Mouse (Mus musculus) CH12.LX (cell line): ENCODE results near the gene S100a6. TPM values are rescaled to one million over a fixed set of nuclear protein-coding genes. Genes with fewer than 3 reads are reported as not detected.

Experiments used
- DNase-seq: peaks from one replicate; pipeline ENCODE4 v3.0.0-alpha.2; 2013; ENCODE audit errors: extremely low read depth
- H3K27ac ChIP-seq: 2 replicates; pipeline ENCODE4 v1.5.1; 2012; ENCODE audit warnings: low read depth, mild to moderate bottlenecking, control low read depth, moderate library complexity; ENCODE audit not compliant: insufficient read depth
- H3K27me3 ChIP-seq: replicated peaks from 2 replicates; pipeline ENCODE3; 2012; ENCODE audit warnings: inconsistent platforms
- H3K36me3 ChIP-seq, 2 experiments: replicated peaks in 1 of 2; 2 replicates each; pipeline versions ENCODE3 to v1.6.1; 2012; ENCODE audit warnings: inconsistent platforms in 1 of 2, low read length in 1 of 2, mild to moderate bottlenecking in 1 of 2, mixed read lengths in 1 of 2, moderate library complexity in 1 of 2; ENCODE audit not compliant: control insufficient read depth in 1 of 2, insufficient read depth in 1 of 2
- H3K4me1 ChIP-seq, 2 experiments: 2 replicates each; pipeline ENCODE4 v1.6.1; 2012; ENCODE audit warnings: inconsistent platforms in 1 of 2, moderate library complexity in 1 of 2; ENCODE audit not compliant: insufficient read depth in 2 of 2, control insufficient read depth in 1 of 2
- H3K4me2 ChIP-seq: 2 replicates; pipeline ENCODE4 v1.6.1; 2012; ENCODE audit warnings: low read depth, mild to moderate bottlenecking, control low read depth; ENCODE audit not compliant: poor library complexity, insufficient read depth, severe bottlenecking
- H3K4me3 ChIP-seq, 3 experiments: fragments of 150-350 bp in 1 of 3; sonication (generic) in 1 of 3; replicated peaks in 1 of 3; 2 replicates each; pipeline versions ENCODE3 to v1.5.1; 2011 to 2012; ENCODE audit warnings: low read depth in 2 of 3, low read length in 2 of 3, mild to moderate bottlenecking in 2 of 3, moderate library complexity in 2 of 3, control low read depth in 1 of 3, improper control_type of control experiment in 1 of 3, inconsistent platforms in 1 of 3, mixed read lengths in 1 of 3; ENCODE audit not compliant: poor library complexity in 1 of 3
- H3K79me2 ChIP-seq: replicated peaks from 2 replicates; pipeline ENCODE4 v1.6.1; 2012; ENCODE audit warnings: mild to moderate bottlenecking, moderate library complexity; ENCODE audit not compliant: control insufficient read depth, poor library complexity, insufficient read depth, severe bottlenecking; ENCODE audit errors: extremely low read depth
- H3K9ac ChIP-seq: 2 replicates; pipeline ENCODE4 v1.6.1; 2012; ENCODE audit warnings: low read depth, mild to moderate bottlenecking, control low read depth, moderate library complexity; ENCODE audit not compliant: insufficient read depth
- H3K9me3 ChIP-seq: replicated peaks from 2 replicates; pipeline ENCODE3; 2012; ENCODE audit warnings: low read length, inconsistent platforms, mixed read lengths
- CHD1 ChIP-seq: IDR thresholded peaks from 2 replicates; pipeline ENCODE4 v1.6.1; 2012; ENCODE audit warnings: low read depth, low read length, improper control_type of control experiment, inconsistent platforms
- CTCF ChIP-seq, 2 experiments: IDR thresholded peaks in 1 of 2; conservative IDR thresholded peaks in 1 of 2; 2 replicates each; pipeline ENCODE4 v1.5.1; 2011 to 2012; ENCODE audit warnings: low read depth in 2 of 2, low read length in 2 of 2, improper control_type of control experiment in 1 of 2, inconsistent platforms in 1 of 2, mild to moderate bottlenecking in 1 of 2, moderate library complexity in 1 of 2
- E2F4 ChIP-seq: IDR thresholded peaks from 2 replicates; pipeline ENCODE4 v1.6.1; 2011; ENCODE audit warnings: low read depth, low read length, improper control_type of control experiment; ENCODE audit not compliant: insufficient replicate concordance
- ELF1 ChIP-seq: IDR thresholded peaks from 2 replicates; pipeline ENCODE4 v1.6.1; 2014; ENCODE audit warnings: low read depth, mild to moderate bottlenecking, inconsistent platforms, low read length, improper control_type of control experiment
- ETS1 ChIP-seq: conservative IDR thresholded peaks from 2 replicates; pipeline ENCODE4 v1.6.1; 2012; ENCODE audit warnings: low read depth, mild to moderate bottlenecking, inconsistent platforms, low read length, improper control_type of control experiment, moderate library complexity
- HCFC1 ChIP-seq: IDR thresholded peaks from 2 replicates; pipeline ENCODE4 v1.6.1; 2012; ENCODE audit warnings: low read depth, mild to moderate bottlenecking, inconsistent platforms, low read length, improper control_type of control experiment
- IRF4 ChIP-seq: IDR thresholded peaks from 2 replicates; pipeline ENCODE4 v1.6.1; 2014; ENCODE audit warnings: low read depth, mild to moderate bottlenecking, inconsistent platforms, low read length, improper control_type of control experiment
- JUND ChIP-seq: conservative IDR thresholded peaks from 2 replicates; pipeline ENCODE4 v1.6.1; 2011; ENCODE audit warnings: low read depth, low read length, improper control_type of control experiment
- KAT2A ChIP-seq: IDR thresholded peaks from 2 replicates; pipeline ENCODE4 v1.6.1; 2012; ENCODE audit warnings: low read length, improper control_type of control experiment, inconsistent platforms; ENCODE audit not compliant: insufficient replicate concordance
- MAFK ChIP-seq: IDR thresholded peaks from 2 replicates; pipeline ENCODE4 v1.6.1; 2011; ENCODE audit warnings: low read length, improper control_type of control experiment; ENCODE audit not compliant: insufficient replicate concordance
- MAZ ChIP-seq: IDR thresholded peaks from 2 replicates; pipeline ENCODE4 v1.6.1; 2012; ENCODE audit warnings: low read depth, mild to moderate bottlenecking, inconsistent platforms, low read length, improper control_type of control experiment, moderate library complexity
- MXI1 ChIP-seq: IDR thresholded peaks from 2 replicates; pipeline ENCODE4 v1.6.1; 2011; ENCODE audit warnings: mild to moderate bottlenecking, low read depth, low read length, improper control_type of control experiment
- MYC ChIP-seq: IDR thresholded peaks from 2 replicates; pipeline ENCODE4 v1.6.1; 2011; ENCODE audit warnings: low read depth, mild to moderate bottlenecking, improper control_type of control experiment, low read length
- NELFE ChIP-seq: IDR thresholded peaks from 2 replicates; pipeline ENCODE4 v1.6.1; 2011; ENCODE audit warnings: low read depth, low read length, improper control_type of control experiment
- NRF1 ChIP-seq: IDR thresholded peaks from 2 replicates; pipeline ENCODE4 v1.6.1; 2014; ENCODE audit warnings: low read depth, mild to moderate bottlenecking, inconsistent platforms, low read length, improper control_type of control experiment, moderate library complexity
- PAX5 ChIP-seq: IDR thresholded peaks from 2 replicates; pipeline ENCODE4 v1.6.1; 2012; ENCODE audit warnings: low read length, inconsistent platforms, mixed read lengths
- POLR2AphosphoS2 ChIP-seq: IDR thresholded peaks from 2 replicates; pipeline ENCODE4 v1.6.1; 2011; ENCODE audit warnings: low read depth, low read length, improper control_type of control experiment
- RAD21 ChIP-seq: IDR thresholded peaks from 2 replicates; pipeline ENCODE4 v1.6.1; 2011; ENCODE audit warnings: low read depth, mild to moderate bottlenecking, low read length, improper control_type of control experiment, moderate library complexity
- RCOR1 ChIP-seq: conservative IDR thresholded peaks from 2 replicates; pipeline ENCODE4 v1.6.1; 2012; ENCODE audit warnings: low read depth, mild to moderate bottlenecking, inconsistent platforms, low read length, improper control_type of control experiment
- SIN3A ChIP-seq: IDR thresholded peaks from 2 replicates; pipeline ENCODE4 v1.6.1; 2012; ENCODE audit warnings: low read length, improper control_type of control experiment, inconsistent platforms
- SMC3 ChIP-seq: IDR thresholded peaks from 2 replicates; pipeline ENCODE4 v1.6.1; 2011; ENCODE audit warnings: low read depth, low read length, improper control_type of control experiment
- TBP ChIP-seq: conservative IDR thresholded peaks from 2 replicates; pipeline ENCODE4 v1.6.1; 2011; ENCODE audit warnings: low read depth, low read length, improper control_type of control experiment
- TCF12 ChIP-seq: IDR thresholded peaks from 2 replicates; pipeline ENCODE4 v1.6.1; 2014; ENCODE audit warnings: low read depth, mild to moderate bottlenecking, inconsistent platforms, low read length, improper control_type of control experiment
- USF1 ChIP-seq: IDR thresholded peaks from 2 replicates; pipeline ENCODE4 v1.6.1; 2014; ENCODE audit warnings: low read depth, mild to moderate bottlenecking, inconsistent platforms, low read length, improper control_type of control experiment
- ZKSCAN1 ChIP-seq: IDR thresholded peaks from 2 replicates; pipeline ENCODE4 v1.6.1; 2012; ENCODE audit warnings: low read depth, inconsistent platforms, low read length, improper control_type of control experiment, borderline replicate concordance
- dilution Hi-C: fragments of 300-500 bp; cut with MboI; formaldehyde crosslinking; loops from 2 replicates; pipeline ENCODE4 v1.14.3; 2020; ENCODE audit warnings: low sequenced_read_pairs; ENCODE audit not compliant: extremely low pct_unique_long_range_greater_than_20kb, extremely low pct_ligation_motif_present
- in situ Hi-C: fragments of 300-500 bp; cut with MboI; formaldehyde crosslinking; loops from 3 replicates; pipeline ENCODE4 v1.14.3; 2019; ENCODE audit warnings: low sequenced_read_pairs, low pct_ligation_motif_present, low pct_unique_long_range_greater_than_20kb, mixed read lengths
- polyA plus RNA-seq: library from polyadenylated mRNA; unstranded; fragments of >175 nt; gene quantifications from 2 replicates; pipeline ENCODE4 v1.2.1, GENCODE M21; 2012; ENCODE audit warnings: low read depth; ENCODE audit not compliant: insufficient read length
- total RNA-seq, 2 experiments: library from RNA; depleted of rRNA; stranded (reverse); fragments of 300-350 nt in 1 of 2; fragments of >200 nt in 1 of 2; gene quantifications; 2 replicates each; pipeline ENCODE4 v1.2.3; 2012 to 2014

Gene S100a6
- total and polyA plus RNA-seq, 3 experiments: not detected

- in situ Hi-C loops: no loop called here
- H3K9ac ChIP-seq: no peak overlapping the region
- peaks cover 2% of the 10 kb centered on the region for H3K27me3 ChIP-seq
- no peaks in the 10 kb centered on the region for H3K79me2 ChIP-seq
- no peak overlapping the region for H3K4me2 ChIP-seq
- no peaks in the 10 kb centered on the region for H3K9me3 ChIP-seq
- no peak for DNase-seq
- TF ChIP-seq ZKSCAN1: no peak
- no peak for TF ChIP-seq NELFE
- TF ChIP-seq PAX5: no peak
- TF ChIP-seq RAD21: no peak
- no peak for TF ChIP-seq ELF1
- no peak for TF ChIP-seq JUND
- TF ChIP-seq MXI1: no peak
- no peak for TF ChIP-seq MAFK
- no peak for TF ChIP-seq KAT2A
- TF ChIP-seq SIN3A: no peak
- TF ChIP-seq IRF4: no peak
- no peak for TF ChIP-seq TBP
- TF ChIP-seq SMC3: no peak
- no peak for TF ChIP-seq TCF12
- TF ChIP-seq MAZ: no peak
- dilution Hi-C loops: no loop called here
- H3K27ac ChIP-seq: no peak overlapping the region
- H3K4me3 ChIP-seq: no peak overlapping the region
- peaks cover 0 to 24% of the 10 kb centered on the region in 2 experiments; a peak in 2 of 4 replicates for H3K4me1 ChIP-seq
- H3K36me3 ChIP-seq: no peaks in the 10 kb centered on the region
These were observed 6.9 kb upstream of the S100a6 start for GRCm38 (mm10) chr3:90605736-90606135.

- dilution Hi-C loops: no loop called here
- Histone ChIP-seq H3K36me3 (no peaks in the 10 kb centered on the region), H3K4me1 (peaks cover 0 to 24% of the 10 kb centered on the region in 2 experiments; a peak in 2 of 4 replicates), H3K79me2 (no peaks in the 10 kb centered on the region), H3K4me2 (no peak overlapping the region), H3K27me3 (peaks cover 2% of the 10 kb centered on the region), H3K27ac (no peak overlapping the region)
- in situ Hi-C loops: no loop called here
- TF ChIP-seq NRF1: no peak
- TF ChIP-seq MYC: no peak
- no peak for TF ChIP-seq CHD1
- TF ChIP-seq POLR2AphosphoS2: no peak
- TF ChIP-seq RAD21: no peak
- no peak for TF ChIP-seq SIN3A
- TF ChIP-seq ETS1: no peak
- no peak for TF ChIP-seq KAT2A
- TF ChIP-seq RCOR1: no peak
- no peak for TF ChIP-seq HCFC1
- TF ChIP-seq MAZ: no peak
- no peak for TF ChIP-seq E2F4
- no peak for TF ChIP-seq CTCF (conservative IDR thresholded peaks at IDR 0.05 in 1 of 2, IDR thresholded peaks at IDR 0.05 in 1 of 2; ENCODE audit: low read depth in 2 of 2, low read length in 2 of 2)
- TF ChIP-seq ELF1: no peak
- no peak for TF ChIP-seq USF1
- no peak for TF ChIP-seq TBP
- TF ChIP-seq JUND: no peak
- no peak for TF ChIP-seq IRF4
- TF ChIP-seq, all 38 proteins: peak for 0
- Histone ChIP-seq H3K9me3 (no peaks in the 10 kb centered on the region), H3K9ac (no peak overlapping the region), H3K4me3 (no peak overlapping the region)
- DNase-seq: no peak
These were observed 6.5 kb upstream of the S100a6 start for GRCm38 (mm10) chr3:90606185-90606584.
